Mouse (Mus musculus) bone marrow, adult 2 months (tissue): ENCODE measurements around the gene March6. TPM values are rescaled to one million over a fixed set of nuclear protein-coding genes. Genes with fewer than 3 reads are reported as not detected.

Experiments used
- H3K27ac ChIP-seq: fragments of 200-500 bp; 2 replicates; pipeline ENCODE4 v1.5.1; 2012; ENCODE audit warnings: low read depth, mild to moderate bottlenecking, control low read depth, inconsistent platforms, low read length; ENCODE audit not compliant: control insufficient read depth, poor library complexity, insufficient read depth
- H3K4me1 ChIP-seq: fragments of 200-500 bp; 2 replicates; pipeline ENCODE4 v1.6.1; 2011; ENCODE audit warnings: low read length; ENCODE audit not compliant: control insufficient read depth, insufficient read depth
- H3K4me3 ChIP-seq: fragments of 200-500 bp; replicated peaks from 2 replicates; pipeline ENCODE3; 2011; ENCODE audit warnings: mild to moderate bottlenecking, low read depth, low read length, control low read depth; ENCODE audit not compliant: control insufficient read depth
- CTCF ChIP-seq: fragments of 200-500 bp; IDR thresholded peaks from 2 replicates; pipeline ENCODE4 v1.5.1; 2011; ENCODE audit warnings: low read length, control low read depth; ENCODE audit not compliant: control insufficient read depth, insufficient read depth
- POLR2A ChIP-seq: fragments of 200-500 bp; IDR thresholded peaks from 2 replicates; pipeline ENCODE4 v1.6.1; 2011; ENCODE audit warnings: low read depth, mild to moderate bottlenecking, control low read depth, low read length, borderline replicate concordance; ENCODE audit not compliant: control insufficient read depth
- WGBS: fragments of 180-500 bp; shearing (Covaris S2); methylation state at CpG from one replicate; pipeline ENCODE4 v1.1.7; 2018; 5-methylcytosine and 5-hydroxymethylcytosine counted together
- polyA plus RNA-seq: library from polyadenylated mRNA; stranded (reverse); fragments of >200 nt; gene quantifications from 2 replicates; pipeline ENCODE4 v1.2.4, GENCODE M21; 2011; ENCODE audit warnings: low replicate concordance; ENCODE audit not compliant: missing spikeins, insufficient read depth, insufficient read length

Gene March6
- polyA plus RNA-seq, 1 experiment, result 20.9 TPM

- 66% methylated on average over 9 of the region's 9 CpGs for WGBS
- Histone ChIP-seq H3K27ac (peak overlapping the region; percentile 77), H3K4me3 (peak overlapping the region; percentile 33), H3K4me1 (peaks cover 6% of the 10 kb centered on the region; the same call in 1 of the 2 replicates)
- TF ChIP-seq POLR2A (no peak), CTCF (peak; percentile 3; the same call in 1 of the 2 replicates)
These were observed 9.0 kb upstream of the March6 start for GRCm38 (mm10) chr15:31539643-31540512.

DNA sequence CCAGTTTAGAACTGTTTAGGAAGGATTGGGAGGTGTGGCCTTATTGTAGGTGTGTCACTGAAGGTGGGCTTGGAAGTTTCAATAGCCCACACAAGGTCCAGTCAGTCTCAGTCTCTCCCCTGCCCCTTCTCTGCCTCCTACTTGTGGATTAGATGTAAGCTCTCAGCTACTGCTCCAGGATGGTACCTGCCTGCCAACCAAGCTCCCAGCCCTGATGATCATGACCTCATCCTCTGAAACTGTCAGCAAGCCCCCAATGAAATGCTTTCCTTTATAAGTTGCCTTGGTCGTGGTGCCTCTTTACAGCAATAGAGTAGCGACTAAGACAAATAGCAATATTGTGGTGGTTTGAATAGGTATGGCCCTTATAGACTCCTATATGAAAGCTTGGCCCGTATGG lies 7.5 kb upstream of the March6 start:
- 81% methylated on average over 3 of the region's 3 CpGs for WGBS
- H3K4me1 ChIP-seq, result peaks cover 6% of the 10 kb centered on the region; the same call in 1 of the 2 replicates
- H3K4me3 ChIP-seq, result no peak overlapping the region
- no peak overlapping the region for H3K27ac ChIP-seq
- TF ChIP-seq POLR2A, result no peak

DNA sequence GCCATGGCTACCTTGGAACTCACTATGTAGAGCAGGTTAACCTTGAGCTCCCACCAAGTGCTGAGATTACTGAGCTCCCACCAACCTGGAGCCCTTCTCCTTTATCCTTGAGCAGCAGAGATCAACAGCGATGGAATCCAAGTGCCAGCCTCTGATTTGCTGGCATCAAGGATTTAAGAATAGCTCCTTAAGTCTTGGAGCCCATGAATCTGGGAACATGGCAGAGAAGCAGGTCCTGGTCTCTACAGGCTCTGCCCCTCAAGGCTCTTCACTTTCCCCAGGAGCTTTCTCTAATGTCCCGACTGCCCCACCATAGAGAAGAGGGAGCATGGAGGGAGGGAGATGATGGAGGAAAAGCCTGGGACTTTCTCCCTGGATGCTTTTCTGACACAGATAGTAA lies 6.9 kb upstream of the March6 start:
- 86% methylated on average over 2 of the region's 2 CpGs for WGBS
- TF ChIP-seq POLR2A (no peak), CTCF (no peak)

DNA sequence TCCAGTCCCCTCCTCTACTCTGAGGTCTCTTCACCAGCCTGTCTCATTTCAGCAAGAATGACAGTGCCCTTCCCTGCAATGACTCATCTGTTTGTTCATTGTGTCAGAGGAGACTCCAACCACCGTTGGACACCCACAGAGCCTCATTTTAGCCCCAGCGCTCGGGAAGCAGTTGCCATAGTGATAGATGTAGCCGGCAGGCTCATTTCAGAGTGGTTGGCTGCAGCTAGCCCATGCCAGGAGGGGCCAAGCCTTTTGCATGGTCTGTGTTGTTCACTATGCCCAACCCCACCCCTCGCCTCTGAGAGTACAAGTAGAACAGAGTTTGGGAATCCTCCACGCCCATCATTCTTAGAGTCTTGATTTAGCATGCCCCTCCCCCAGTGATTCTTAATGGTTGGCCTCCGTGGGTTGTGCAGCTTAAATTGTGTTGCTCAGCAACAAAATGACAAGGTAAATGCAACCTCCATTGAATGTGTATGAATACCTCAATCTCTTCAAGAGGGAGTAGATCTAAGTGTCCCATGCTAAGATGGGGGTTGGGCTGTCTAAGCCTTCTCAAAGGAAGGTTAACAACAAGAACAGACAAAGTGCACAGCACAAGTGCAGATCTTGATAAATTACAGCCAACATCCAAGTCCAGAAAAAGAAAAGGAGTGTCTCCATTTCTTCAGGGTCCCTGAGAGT lies 5.3 kb upstream of the March6 start:
- 28% methylated on average over 7 of the region's 7 CpGs for WGBS
- TF ChIP-seq CTCF (no peak), POLR2A (no peak)

More for the DNA sequence above, 6.9 kb upstream of the March6 start:
- Histone ChIP-seq H3K27ac (no peak overlapping the region), H3K4me3 (no peak overlapping the region), H3K4me1 (peaks cover 9% of the 10 kb centered on the region)

DNA sequence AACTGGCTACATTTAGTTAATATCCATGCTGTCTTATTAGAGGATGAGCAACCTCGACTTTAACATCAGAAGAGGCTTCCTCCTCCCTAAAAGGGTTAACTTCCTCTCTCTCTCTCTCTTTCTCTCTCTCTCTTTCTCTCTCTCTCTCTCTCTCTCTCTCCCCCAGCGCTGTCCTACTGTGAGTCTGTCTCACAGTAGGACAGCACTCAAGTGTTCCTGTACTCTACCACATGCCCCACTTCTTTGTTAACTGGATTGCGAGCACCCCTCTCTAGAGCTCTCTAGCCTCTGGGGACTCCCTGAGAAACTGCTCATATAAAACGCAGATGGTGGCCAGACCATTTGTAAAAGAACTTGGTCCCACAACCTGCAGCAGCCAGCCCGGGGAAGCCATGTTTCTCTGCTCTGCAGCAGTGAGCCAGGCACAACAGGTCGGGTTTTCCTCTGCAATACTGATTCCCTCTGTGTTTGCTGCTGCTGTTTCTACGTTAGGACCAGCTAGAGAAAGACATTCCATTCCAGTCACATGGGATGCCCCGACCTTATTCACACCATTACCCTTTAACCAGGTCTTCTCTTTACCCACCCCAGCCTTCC lies 4.5 kb upstream of the March6 start:
- no peak overlapping the region for H3K27ac ChIP-seq
- H3K4me1 ChIP-seq, result peaks cover 10% of the 10 kb centered on the region
- no peak for TF ChIP-seq CTCF
- no peak for TF ChIP-seq POLR2A
- 49% methylated on average over 8 of the region's 8 CpGs for WGBS
- H3K4me3 ChIP-seq, result no peak overlapping the region

More for the DNA sequence above, 5.3 kb upstream of the March6 start:
- H3K4me1 ChIP-seq, result peaks cover 10% of the 10 kb centered on the region
- no peak overlapping the region for H3K4me3 ChIP-seq
- no peak overlapping the region for H3K27ac ChIP-seq

- Histone ChIP-seq H3K27ac (no peak overlapping the region; the same call in 1 of the 2 replicates), H3K4me1 (peaks cover 10% of the 10 kb centered on the region), H3K4me3 (no peak overlapping the region)
- 55% methylated on average over 7 of the region's 7 CpGs for WGBS
- no peak for TF ChIP-seq POLR2A
- TF ChIP-seq CTCF, result no peak
These were observed 3.8 kb upstream of the March6 start for GRCm38 (mm10) chr15:31534421-31535258.

DNA sequence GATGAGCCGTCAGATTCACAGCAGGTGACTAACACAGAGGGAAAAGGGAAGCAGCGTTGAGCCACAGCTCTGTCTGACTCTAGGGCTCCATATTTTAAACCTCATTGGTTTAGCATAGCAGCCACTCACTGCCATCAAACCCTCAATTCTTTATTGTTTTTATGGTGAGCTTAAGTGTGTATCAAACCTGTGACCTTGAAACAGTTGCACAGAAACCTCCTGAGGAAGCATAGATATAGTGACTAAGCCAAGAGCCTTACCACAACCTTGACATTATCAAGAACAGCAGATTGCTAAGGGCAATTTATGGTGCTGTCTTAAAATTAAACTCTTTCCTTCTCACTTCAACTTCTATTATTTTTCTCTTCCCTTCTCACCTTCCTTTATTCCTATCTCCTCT lies 2.7 kb upstream of the March6 start:
- no peak overlapping the region; the same call in 1 of the 2 replicates for H3K27ac ChIP-seq
- WGBS, result 21% methylated on average over 2 of the region's 2 CpGs

More for the DNA sequence above, 2.7 kb upstream of the March6 start:
- no peak overlapping the region for H3K4me3 ChIP-seq
- TF ChIP-seq CTCF, result no peak
- TF ChIP-seq POLR2A, result no peak
- peaks cover 11% of the 10 kb centered on the region for H3K4me1 ChIP-seq
